Mouse (Mus musculus) stomach, postnatal 0 days (tissue): Measurements from ENCODE around the gene Clrn2. TPM values are rescaled to one million over a fixed set of nuclear protein-coding genes. Genes with fewer than 3 reads are reported as not detected.

Source experiments
- ATAC-seq: fragments of 200-750 bp; cut with Nextera tagmentation; 2 replicates; pipeline ENCODE4 v1.8.0; 2017; ENCODE audit not compliant: low FRiP score, low TSS enrichment
- DNase-seq: peaks from one replicate; pipeline ENCODE4 v3.0.0-alpha.2; 2016; ENCODE audit warnings: low spot score
- H3K27ac ChIP-seq: fragments of 300-500 bp; sonication (generic); replicated peaks from 2 replicates; pipeline ENCODE4 v1.5.1; 2014; ENCODE audit warnings: mild to moderate bottlenecking, control low read depth
- H3K27me3 ChIP-seq: fragments of 300-500 bp; sonication (generic); 2 replicates; pipeline ENCODE4 v1.6.1; 2014; ENCODE audit warnings: low read length; ENCODE audit not compliant: control insufficient read depth, insufficient read depth
- H3K36me3 ChIP-seq: fragments of 300-500 bp; sonication (generic); 2 replicates; pipeline ENCODE4 v1.6.1; 2014; ENCODE audit warnings: low read length, mixed read lengths; ENCODE audit not compliant: control insufficient read depth, insufficient read depth
- H3K4me1 ChIP-seq: fragments of 300-500 bp; sonication (generic); replicated peaks from 2 replicates; pipeline ENCODE4 v1.6.1; 2014; ENCODE audit warnings: antibody characterized with exemption; ENCODE audit not compliant: control insufficient read depth, insufficient read depth
- H3K4me2 ChIP-seq: fragments of 300-500 bp; sonication (generic); replicated peaks from 2 replicates; pipeline ENCODE4 v1.6.1; 2014; ENCODE audit warnings: low read depth, mild to moderate bottlenecking, control low read depth, moderate library complexity
- H3K4me3 ChIP-seq: fragments of 300-500 bp; sonication (generic); 2 replicates; pipeline ENCODE4 v1.5.1; 2014; ENCODE audit warnings: low read depth, low read length, control low read depth
- H3K9ac ChIP-seq: fragments of 300-500 bp; sonication (generic); 2 replicates; pipeline ENCODE4 v1.6.1; 2014; ENCODE audit warnings: mild to moderate bottlenecking, low read length, control low read depth, mixed read lengths
- H3K9me3 ChIP-seq: fragments of 300-500 bp; sonication (generic); 2 replicates; pipeline ENCODE4 v1.6.1; 2016; ENCODE audit warnings: low read length; ENCODE audit not compliant: control insufficient read depth
- CTCF ChIP-seq: IDR thresholded peaks from 2 replicates; pipeline ENCODE4 v1.5.1; 2016; ENCODE audit warnings: antibody characterized with exemption, low read depth, mild to moderate bottlenecking, moderate library complexity
- EP300 ChIP-seq: optimal IDR thresholded peaks from 2 replicates; pipeline ENCODE3; 2016; ENCODE audit warnings: antibody characterized with exemption
- WGBS: fragments of 180-500 bp; shearing (Covaris S2); extraction: QIAGEN DNeasy Blood & Tissue Kit; methylation state at CpG from one replicate; pipeline ENCODE4 v1.1.7; 2014; 5-methylcytosine and 5-hydroxymethylcytosine counted together
- polyA plus RNA-seq: library from polyadenylated mRNA; unstranded; fragments of >200 nt; fragmentation: Nextera tagmentation; extraction: Ambion mirVana; gene quantifications from 2 replicates; pipeline ENCODE4 v1.2.1, GENCODE M21; 2015

Clrn2 gene
- polyA plus RNA-seq, 1 experiment from 2014 or later: not detected

- ATAC-seq: no peak
- DNase-seq: no peak
- Histone ChIP-seq H3K36me3 (peaks cover 21% of the 10 kb centered on the region), H3K9ac (no peak overlapping the region), H3K9me3 (no peaks in the 10 kb centered on the region), H3K4me2 (no peak overlapping the region), H3K4me1 (no peaks in the 10 kb centered on the region; the same call in 1 of the 2 replicates), H3K27ac (no peak overlapping the region), H3K4me3 (no peak overlapping the region), H3K27me3 (no peaks in the 10 kb centered on the region)
- no peak for TF ChIP-seq EP300
- no peak for TF ChIP-seq CTCF
- 84% methylated on average over 12 of the region's 12 CpGs for WGBS
These were observed 43.5 kb downstream of the Clrn2 start for GRCm38 (mm10) chr5:45496930-45497550.

GRCm38 (mm10) chr5:45497564-45497963 lies 44.0 kb downstream of the Clrn2 start:
- TF ChIP-seq CTCF (no peak), EP300 (no peak)
- H3K4me3 ChIP-seq: no peak overlapping the region
- H3K9ac ChIP-seq: no peak overlapping the region
- 87% methylated on average over 5 of the region's 5 CpGs for WGBS
- H3K27me3 ChIP-seq: no peaks in the 10 kb centered on the region
- no peaks in the 10 kb centered on the region; the same call in 1 of the 2 replicates for H3K4me1 ChIP-seq
- DNase-seq: no peak
- H3K9me3 ChIP-seq: no peaks in the 10 kb centered on the region
- peaks cover 22% of the 10 kb centered on the region for H3K36me3 ChIP-seq
- H3K4me2 ChIP-seq: no peak overlapping the region
- no peak overlapping the region for H3K27ac ChIP-seq
- ATAC-seq: no peak

- WGBS: 83% methylated on average over 7 of the region's 7 CpGs
- Histone ChIP-seq H3K36me3 (peaks cover 33% of the 10 kb centered on the region), H3K4me2 (no peak overlapping the region), H3K9ac (no peak overlapping the region), H3K27ac (no peak overlapping the region), H3K4me3 (no peak overlapping the region), H3K4me1 (no peaks in the 10 kb centered on the region), H3K9me3 (no peaks in the 10 kb centered on the region), H3K27me3 (no peaks in the 10 kb centered on the region)
- TF ChIP-seq EP300 (no peak), CTCF (no peak; the same call in 1 of the 2 replicates)
- DNase-seq: no peak
- no peak for ATAC-seq
These were observed 56.5 kb downstream of the Clrn2 start for GRCm38 (mm10) chr5:45510071-45510470.

GRCm38 (mm10) chr5:45512908-45513307 lies 59.4 kb downstream of the Clrn2 start:
- ATAC-seq: no peak
- Histone ChIP-seq H3K4me3 (no peak overlapping the region), H3K27me3 (no peaks in the 10 kb centered on the region), H3K4me1 (no peaks in the 10 kb centered on the region), H3K27ac (no peak overlapping the region), H3K9ac (no peak overlapping the region), H3K36me3 (peaks cover 19% of the 10 kb centered on the region), H3K9me3 (no peaks in the 10 kb centered on the region), H3K4me2 (no peak overlapping the region)
- peak; percentile 9 for DNase-seq
- TF ChIP-seq EP300 (no peak), CTCF (no peak)
- WGBS: 80% methylated on average over 6 of the region's 6 CpGs

- no peaks in the 10 kb centered on the region for H3K27me3 ChIP-seq
- WGBS: 95% methylated on average over 2 of the region's 2 CpGs
- no peak overlapping the region for H3K4me3 ChIP-seq
- TF ChIP-seq CTCF (no peak), EP300 (no peak)
- no peak overlapping the region for H3K9ac ChIP-seq
- no peaks in the 10 kb centered on the region for H3K9me3 ChIP-seq
- H3K36me3 ChIP-seq: peaks cover 19% of the 10 kb centered on the region
- DNase-seq (no peak), ATAC-seq (no peak)
- H3K4me1 ChIP-seq: no peaks in the 10 kb centered on the region
- no peak overlapping the region for H3K27ac ChIP-seq
- no peak overlapping the region for H3K4me2 ChIP-seq
These were observed 60.0 kb downstream of the Clrn2 start for GRCm38 (mm10) chr5:45513511-45513910.

Other genes with a start within 250 kb of the Clrn2 start
- gene Qdpr, start 3.5 kb upstream of the Clrn2 start, polyA plus RNA-seq: 91.4 and 98.2 TPM in 2 replicates
- gene Lap3, start 39.6 kb downstream of the Clrn2 start, polyA plus RNA-seq: 58.4 and 63.2 TPM in 2 replicates
- gene Med28, start 66.5 kb downstream of the Clrn2 start, polyA plus RNA-seq: 160 and 169 TPM in 2 replicates
- 1.7 and 1.9 TPM in 2 replicates for gene Fam184b, start 185.9 kb downstream of the Clrn2 start, polyA plus RNA-seq
- 7.9 and 11.4 TPM in 2 replicates for gene Ncapg, start 216.2 kb downstream of the Clrn2 start, polyA plus RNA-seq